Mouse (Mus musculus) ES-E14 (cell line): Measurements from ENCODE around the gene Tbx20. TPM values are rescaled to one million over a fixed set of nuclear protein-coding genes. Genes with fewer than 3 reads are reported as not detected.

Experiments
- DNase-seq: peaks from one replicate; pipeline ENCODE4 v3.0.0-alpha.2; 2013; ENCODE audit warnings: low read depth, low spot score
- H3K27ac ChIP-seq: 2 replicates; pipeline ENCODE4 v1.5.1; 2012; ENCODE audit warnings: low read depth, mild to moderate bottlenecking, low read length, moderate library complexity, mixed read lengths; ENCODE audit not compliant: poor library complexity, insufficient read depth, severe bottlenecking
- H3K36me3 ChIP-seq: 2 replicates; pipeline ENCODE4 v1.6.1; 2012; ENCODE audit warnings: mild to moderate bottlenecking, low read length, moderate library complexity, mixed read lengths; ENCODE audit not compliant: control insufficient read depth, poor library complexity, insufficient read depth, severe bottlenecking
- H3K4me1 ChIP-seq, 2 experiments: fragments of 150-350 bp in 1 of 2; sonication (generic) in 1 of 2; 2 replicates each; pipeline ENCODE4 v1.6.1; 2012; ENCODE audit warnings: low read length in 2 of 2, mild to moderate bottlenecking in 1 of 2, mixed read lengths in 1 of 2; ENCODE audit not compliant: control insufficient read depth in 2 of 2, insufficient read depth in 2 of 2, poor library complexity in 1 of 2
- H3K4me3 ChIP-seq, 2 experiments: fragments of 150-350 bp in 1 of 2; sonication (generic) in 1 of 2; 2 replicates each; pipeline ENCODE4 v1.5.1; 2012; ENCODE audit warnings: low read length in 2 of 2, low read depth in 1 of 2, mild to moderate bottlenecking in 1 of 2, mixed read lengths in 1 of 2; ENCODE audit not compliant: insufficient read depth in 1 of 2, poor library complexity in 1 of 2, severe bottlenecking in 1 of 2
- H3K9ac ChIP-seq: 2 replicates; pipeline ENCODE4 v1.6.1; 2012; ENCODE audit warnings: low read depth, mild to moderate bottlenecking, low read length, mixed read lengths; ENCODE audit not compliant: poor library complexity, insufficient read depth, severe bottlenecking
- H3K9me3 ChIP-seq: fragments of 150-350 bp; sonication (generic); 2 replicates; pipeline ENCODE4 v1.6.1; 2012; ENCODE audit warnings: low read depth, mild to moderate bottlenecking, low read length; ENCODE audit not compliant: control insufficient read depth, insufficient read depth
- CHD2 ChIP-seq: IDR thresholded peaks from 2 replicates; pipeline ENCODE4 v1.6.1; 2014; ENCODE audit warnings: mild to moderate bottlenecking, low read depth, low read length, inconsistent platforms
- HCFC1 ChIP-seq: IDR thresholded peaks from 2 replicates; pipeline ENCODE4 v1.6.1; 2012; ENCODE audit warnings: low read length, inconsistent platforms, borderline replicate concordance; ENCODE audit not compliant: insufficient read depth
- MAFK ChIP-seq: IDR thresholded peaks from 2 replicates; pipeline ENCODE4 v1.6.1; 2014; ENCODE audit warnings: mild to moderate bottlenecking, low read depth, low read length, inconsistent platforms; ENCODE audit not compliant: insufficient read depth
- ZC3H11A ChIP-seq: IDR thresholded peaks from 2 replicates; pipeline ENCODE4 v1.6.1; 2012; ENCODE audit warnings: low read depth, mild to moderate bottlenecking, inconsistent platforms, low read length, borderline replicate concordance
- ZNF384 ChIP-seq: IDR thresholded peaks from 2 replicates; pipeline ENCODE4 v1.6.1; 2012; ENCODE audit warnings: low read depth, low read length, inconsistent platforms
- in situ Hi-C, 2 experiments: fragments of 600-800 bp; cut with MboI; formaldehyde crosslinking; loops; one replicate each; pipeline ENCODE4 v1.15.1; 2025; ENCODE audit warnings: low sequenced_read_pairs in 2 of 2, inconsistent platforms in 1 of 2; ENCODE audit not compliant: unreplicated experiment in 2 of 2
- total RNA-seq: library from RNA; depleted of rRNA; stranded (reverse); fragments of 300-350 nt; gene quantifications from 2 replicates; pipeline ENCODE4 v1.2.3, GENCODE M21; 2012

Tbx20 gene
- total RNA-seq, 1 experiment: 5.5 TPM

GRCm38 (mm10) chr9:24767056-24767455 is 7.0 kb downstream of the Tbx20 start:
- H3K27ac ChIP-seq: no peak overlapping the region
- H3K4me1 ChIP-seq: 0 out of 4 replicates have a peak, but pooled peaks cover 0 to 2% of the 10 kb centered on the region in 2 experiments
- H3K4me3 ChIP-seq: no peak overlapping the region
- H3K9me3 ChIP-seq: no peaks in the 10 kb centered on the region
- in situ Hi-C loops: loop anchor here in 1 of 2 experiments (25.0 kb wide), 1 partner anchor 220 kb away; no protein-coding TSS in a partner anchor
- TF ChIP-seq ZC3H11A (no peak), CHD2 (no peak), MAFK (no peak), ZNF384 (no peak), HCFC1 (no peak)
- H3K36me3 ChIP-seq: no peaks in the 10 kb centered on the region
- DNase-seq: no peak
- H3K9ac ChIP-seq: no peak overlapping the region

- Histone ChIP-seq H3K27ac (no peak overlapping the region), H3K4me3 (no peak overlapping the region), H3K36me3 (no peaks in the 10 kb centered on the region), H3K4me1 (0 out of 4 replicates have a peak, but pooled peaks cover 0 to 2% of the 10 kb centered on the region in 2 experiments), H3K9ac (no peak overlapping the region), H3K9me3 (no peaks in the 10 kb centered on the region)
- no peak for DNase-seq
- TF ChIP-seq CHD2 (no peak), HCFC1 (no peak), ZNF384 (no peak), MAFK (no peak), ZC3H11A (no peak)
- in situ Hi-C loops: loop anchor here in 1 of 2 experiments (25.0 kb wide), 1 partner anchor 222 kb away; no protein-coding TSS in a partner anchor
Observed at GRCm38 (mm10) chr9:24765572-24765971, 8.5 kb downstream of the Tbx20 start.

DNA sequence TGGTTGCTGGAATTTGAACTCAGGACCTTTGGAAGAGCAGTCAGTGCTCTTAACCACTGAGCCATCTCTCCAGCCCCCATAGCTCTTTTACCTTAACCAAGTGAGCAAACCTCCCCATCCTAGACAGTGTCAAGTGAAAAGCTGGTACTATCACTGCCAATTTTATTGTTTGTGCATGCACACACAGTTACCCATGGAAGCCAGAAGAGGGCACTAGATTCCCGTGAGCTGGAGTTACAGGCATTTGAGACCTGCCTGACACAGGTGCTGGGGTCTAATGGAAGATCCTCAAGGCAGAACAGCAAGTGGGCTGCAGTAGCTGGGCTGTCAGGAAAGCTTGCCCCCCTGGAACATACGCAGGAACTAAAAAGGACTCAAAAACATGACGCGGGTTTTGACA is 13.6 kb downstream of the Tbx20 start:
- no peak overlapping the region for H3K4me3 ChIP-seq
- in situ Hi-C loops: loop anchor here in 1 of 2 experiments (25.0 kb wide), 1 partner anchor 227 kb away; no protein-coding TSS in a partner anchor
- H3K4me1 ChIP-seq: no peaks in the 10 kb centered on the region
- no peak for DNase-seq
- TF ChIP-seq ZC3H11A (peak; percentile 87), MAFK (no peak), CHD2 (no peak), ZNF384 (no peak)
- H3K9ac ChIP-seq: no peak overlapping the region
- no peaks in the 10 kb centered on the region for H3K9me3 ChIP-seq
- H3K36me3 ChIP-seq: no peaks in the 10 kb centered on the region
- H3K27ac ChIP-seq: no peak overlapping the region

GRCm38 (mm10) chr9:24744958-24745357 is 29.1 kb downstream of the Tbx20 start:
- TF ChIP-seq HCFC1: no peak
- no peak for TF ChIP-seq CHD2
- TF ChIP-seq ZC3H11A: no peak
- TF ChIP-seq MAFK: no peak
- TF ChIP-seq ZNF384: no peak
- Histone ChIP-seq H3K27ac (no peak overlapping the region), H3K9me3 (no peaks in the 10 kb centered on the region), H3K4me1 (no peaks in the 10 kb centered on the region), H3K9ac (no peak overlapping the region), H3K4me3 (no peak overlapping the region), H3K36me3 (no peaks in the 10 kb centered on the region)
- in situ Hi-C loops: no loop called here
- DNase-seq: no peak

- in situ Hi-C loops: no loop called here
- DNase-seq: no peak
- Histone ChIP-seq H3K9me3 (no peaks in the 10 kb centered on the region), H3K36me3 (no peaks in the 10 kb centered on the region), H3K9ac (no peak overlapping the region), H3K4me3 (no peak overlapping the region), H3K27ac (no peak overlapping the region), H3K4me1 (no peaks in the 10 kb centered on the region)
- TF ChIP-seq ZNF384 (peak; percentile 97), CHD2 (no peak)
Observed at GRCm38 (mm10) chr9:24701246-24701645, 72.9 kb downstream of the Tbx20 start.
